Mouse (Mus musculus) heart, adult 18-20 months (tissue): Measurements from ENCODE around the gene Wfs1. TPM values are rescaled to one million over a fixed set of nuclear protein-coding genes. Genes with fewer than 3 reads are reported as not detected.

Experiments
- DNase-seq, 2 experiments: peaks; one replicate each; pipeline ENCODE4 v3.0.0; 2021 to 2022; ENCODE audit warnings: mixed read lengths in 1 of 2
- total RNA-seq, 2 experiments: library from RNA; stranded (reverse); gene quantifications; 2 replicates each; pipeline ENCODE4 v1.2.3; 2021

Gene Wfs1
- total RNA-seq, 2 experiments from 2014 or later = 84.6 to 86.4 TPM

GRCm38 (mm10) chr5:36933383-36933782 lies 55.6 kb downstream of the Wfs1 start:
- no peak for DNase-seq

GRCm38 (mm10) chr5:36929376-36929775 lies 59.6 kb downstream of the Wfs1 start:
- peak in 1 of 2 experiments; percentile 66 for DNase-seq

- DNase-seq = no peak
These were observed 60.3 kb downstream of the Wfs1 start for GRCm38 (mm10) chr5:36928701-36929100.

- peak; percentile 48 to 63 for DNase-seq
These were observed 64.9 kb downstream of the Wfs1 start for GRCm38 (mm10) chr5:36923826-36924700.

- DNase-seq = no peak
These were observed 66.2 kb downstream of the Wfs1 start for GRCm38 (mm10) chr5:36922811-36923210.

- no peak for DNase-seq
These were observed 67.1 kb downstream of the Wfs1 start for GRCm38 (mm10) chr5:36921871-36922270.

- no peak for DNase-seq
These were observed 68.9 kb downstream of the Wfs1 start for GRCm38 (mm10) chr5:36920072-36920471.

- DNase-seq = no peak
These were observed 71.0 kb downstream of the Wfs1 start for GRCm38 (mm10) chr5:36918016-36918415.

- DNase-seq = no peak
These were observed 71.8 kb downstream of the Wfs1 start for GRCm38 (mm10) chr5:36917245-36917644.

- no peak for DNase-seq
These were observed 72.4 kb downstream of the Wfs1 start for GRCm38 (mm10) chr5:36916581-36916980.

Other genes with a start within 250 kb of the Wfs1 start
- gene Bloc1s4, start 240.6 kb downstream of the Wfs1 start, total RNA-seq = 10 to 100 TPM; 14.0 to 14.2 TPM
- gene Mrfap1, start 192.4 kb downstream of the Wfs1 start, total RNA-seq = 100 to 1,000 TPM; 282 to 304 TPM
- gene Man2b2, start 158.6 kb downstream of the Wfs1 start, total RNA-seq = 10 to 100 TPM; 24.6 to 27.4 TPM
- gene Ppp2r2c, start 120.7 kb downstream of the Wfs1 start, total RNA-seq = 1 to 10 TPM; 4.7 to 4.9 TPM
- under 1 TPM in 1 of 2 experiments, not detected in 1; 0.08 TPM for gene Gm1043, start 96.2 kb upstream of the Wfs1 start, total RNA-seq